Mouse (Mus musculus): ENCODE measurements around the gene Phactr1. TPM values are rescaled to one million over a fixed set of nuclear protein-coding genes. Genes with fewer than 3 reads are reported as not detected.

Phactr1 gene
- polyA plus RNA-seq, 1 experiment from 2014 or later: 6.8 TPM

DNA sequence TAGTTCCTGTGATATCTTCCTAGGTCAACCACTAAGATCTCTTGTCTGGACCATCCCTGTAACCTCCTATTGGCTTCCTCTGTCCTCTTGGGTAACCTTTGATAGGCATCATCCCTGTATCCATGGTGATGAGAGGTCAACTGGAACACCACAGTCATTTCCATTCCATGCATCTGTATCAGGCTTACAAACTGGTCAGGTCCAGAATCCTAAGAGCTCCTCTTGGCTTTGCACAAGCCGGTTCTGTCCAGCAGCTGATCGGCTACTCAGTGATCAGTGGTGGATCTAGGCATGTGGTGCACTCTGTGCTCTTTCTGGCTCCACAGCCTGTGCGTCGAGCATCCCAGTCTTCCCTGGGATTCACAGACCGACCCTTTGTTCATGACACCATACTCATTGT is 309.1 kb downstream of the Phactr1 start:
- H3K4me1 ChIP-seq (replicated peaks; ENCODE audit: control insufficient read depth, insufficient read depth, low read length): no peaks in the 10 kb centered on the region
- no peak overlapping the region for H3K9ac ChIP-seq (ENCODE audit: low read depth, low read length)
- no peak overlapping the region for H3K4me3 ChIP-seq (ENCODE audit: low read depth, low read length)
- TF ChIP-seq CTCF (IDR thresholded peaks at IDR 0.05; ENCODE audit: low read depth): no peak
- no peaks in the 10 kb centered on the region for H3K9me3 ChIP-seq (ENCODE audit: control insufficient read depth)
- no peak overlapping the region for H3K4me2 ChIP-seq (replicated peaks; ENCODE audit: low read depth)
- no peak overlapping the region for H3K27ac ChIP-seq (ENCODE audit: low read depth, low read length)
- H3K36me3 ChIP-seq (ENCODE audit: control insufficient read depth, insufficient read depth): no peaks in the 10 kb centered on the region
- WGBS: 93% methylated on average over 5 of the region's 5 CpGs
- no peak for ATAC-seq
- no peaks in the 10 kb centered on the region for H3K27me3 ChIP-seq (replicated peaks; ENCODE audit: control insufficient read depth, insufficient read depth, low read length)

DNA sequence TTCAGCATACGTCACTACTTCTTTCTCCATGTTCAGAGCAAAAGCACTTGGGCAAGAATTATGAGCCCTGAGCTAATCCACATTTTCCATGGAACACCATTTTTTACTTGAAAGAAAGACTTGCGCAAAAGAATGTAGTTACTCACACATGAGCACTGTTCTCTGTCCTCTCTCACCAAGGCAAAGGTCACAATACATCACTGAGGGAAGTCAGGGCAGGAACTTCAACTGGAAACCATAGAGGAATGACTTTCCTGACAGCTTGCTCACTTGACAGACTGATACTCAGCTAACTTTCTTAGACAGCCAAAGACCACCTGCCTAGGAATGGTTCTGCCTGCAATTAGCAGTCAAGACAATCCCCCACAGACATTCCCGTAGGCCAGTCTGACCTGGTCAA is 309.6 kb downstream of the Phactr1 start:
- Histone ChIP-seq H3K4me3 (ENCODE audit: low read depth, low read length) (no peak overlapping the region), H3K9ac (ENCODE audit: low read depth, low read length) (no peak overlapping the region), H3K4me1 (replicated peaks; ENCODE audit: control insufficient read depth, insufficient read depth, low read length) (no peaks in the 10 kb centered on the region), H3K9me3 (ENCODE audit: control insufficient read depth) (no peaks in the 10 kb centered on the region), H3K27me3 (replicated peaks; ENCODE audit: control insufficient read depth, insufficient read depth, low read length) (no peaks in the 10 kb centered on the region), H3K4me2 (replicated peaks; ENCODE audit: low read depth) (no peak overlapping the region), H3K27ac (ENCODE audit: low read depth, low read length) (peak overlapping the region; percentile 62), H3K36me3 (ENCODE audit: control insufficient read depth, insufficient read depth) (no peaks in the 10 kb centered on the region)
- TF ChIP-seq CTCF (IDR thresholded peaks at IDR 0.05; ENCODE audit: low read depth): no peak
- 60% methylated on average over 3 of the region's 3 CpGs for WGBS
- peak; percentile 66; the same call in 1 of the 2 replicates for ATAC-seq

DNA sequence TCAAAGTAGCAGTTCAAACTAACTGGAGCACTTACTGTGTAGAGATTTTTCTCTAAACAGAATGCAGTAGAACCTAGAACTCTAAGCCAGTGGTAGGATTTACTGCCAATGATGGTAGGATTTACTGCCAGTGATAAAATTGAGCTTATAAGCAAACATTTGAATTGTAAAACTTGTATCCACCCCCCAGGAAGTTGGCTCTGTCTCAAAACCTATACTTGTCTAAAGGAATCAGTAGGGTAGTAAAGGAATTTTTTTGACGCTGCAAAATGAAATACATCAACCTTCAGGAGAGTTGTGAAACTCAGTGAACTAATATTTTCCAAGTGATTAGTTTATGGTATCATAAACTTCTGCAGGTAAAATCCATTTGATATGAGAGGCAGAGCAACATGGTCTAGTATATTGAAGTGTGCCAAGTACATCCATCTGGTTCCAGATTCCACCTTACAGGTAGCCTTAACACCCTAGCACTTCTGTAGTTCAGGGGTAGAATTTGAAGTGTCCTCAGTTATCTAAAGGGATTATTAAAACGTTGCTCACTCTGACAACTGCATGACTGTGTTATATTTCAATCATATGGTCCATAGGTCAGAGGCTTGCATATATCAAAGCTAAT is 310.2 kb downstream of the Phactr1 start:
- no peaks in the 10 kb centered on the region for H3K9me3 ChIP-seq (ENCODE audit: control insufficient read depth)

DNA sequence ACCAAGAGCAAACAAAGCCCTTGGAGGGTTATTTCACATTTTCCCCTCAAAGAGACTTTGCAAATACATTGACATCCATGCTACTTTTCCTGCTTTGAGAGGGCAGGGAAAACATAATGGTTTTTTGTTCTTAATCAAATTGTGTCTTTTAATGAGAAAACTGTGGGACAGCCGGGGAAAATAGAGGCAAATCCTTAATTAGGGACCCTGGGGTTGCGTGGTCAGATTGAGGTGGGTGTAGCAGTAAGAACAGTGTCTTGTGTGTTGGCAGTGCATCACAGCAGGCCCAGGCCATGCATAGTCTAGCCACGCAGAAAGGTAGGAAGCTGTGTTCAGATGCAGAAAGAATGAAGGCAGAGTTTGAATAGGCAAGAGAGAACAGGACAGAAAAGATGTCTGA is 310.7 kb downstream of the Phactr1 start:
- Histone ChIP-seq H3K4me2 (replicated peaks; ENCODE audit: low read depth) (no peak overlapping the region), H3K4me1 (replicated peaks; ENCODE audit: control insufficient read depth, insufficient read depth, low read length) (no peaks in the 10 kb centered on the region), H3K27me3 (replicated peaks; ENCODE audit: control insufficient read depth, insufficient read depth, low read length) (no peaks in the 10 kb centered on the region), H3K9me3 (ENCODE audit: control insufficient read depth) (no peaks in the 10 kb centered on the region), H3K27ac (ENCODE audit: low read depth, low read length) (no peak overlapping the region), H3K4me3 (ENCODE audit: low read depth, low read length) (no peak overlapping the region), H3K36me3 (ENCODE audit: control insufficient read depth, insufficient read depth) (no peaks in the 10 kb centered on the region), H3K9ac (ENCODE audit: low read depth, low read length) (no peak overlapping the region)
- ATAC-seq: no peak
- WGBS: 88% methylated on average over 3 of the region's 3 CpGs
- no peak for TF ChIP-seq CTCF (IDR thresholded peaks at IDR 0.05; ENCODE audit: low read depth)

More for the DNA sequence above, 310.2 kb downstream of the Phactr1 start:
- WGBS: 34% methylated on average over 2 of the region's 2 CpGs
- no peak overlapping the region for H3K4me3 ChIP-seq (ENCODE audit: low read depth, low read length)
- H3K27me3 ChIP-seq (replicated peaks; ENCODE audit: control insufficient read depth, insufficient read depth, low read length): no peaks in the 10 kb centered on the region
- no peaks in the 10 kb centered on the region for H3K4me1 ChIP-seq (replicated peaks; ENCODE audit: control insufficient read depth, insufficient read depth, low read length)
- H3K9ac ChIP-seq (ENCODE audit: low read depth, low read length): no peak overlapping the region
- H3K27ac ChIP-seq (ENCODE audit: low read depth, low read length): peak overlapping the region; percentile 62
- H3K36me3 ChIP-seq (ENCODE audit: control insufficient read depth, insufficient read depth): no peaks in the 10 kb centered on the region
- no peak for TF ChIP-seq CTCF (IDR thresholded peaks at IDR 0.05; ENCODE audit: low read depth)
- ATAC-seq: peak; percentile 78
- H3K4me2 ChIP-seq (replicated peaks; ENCODE audit: low read depth): no peak overlapping the region

DNA sequence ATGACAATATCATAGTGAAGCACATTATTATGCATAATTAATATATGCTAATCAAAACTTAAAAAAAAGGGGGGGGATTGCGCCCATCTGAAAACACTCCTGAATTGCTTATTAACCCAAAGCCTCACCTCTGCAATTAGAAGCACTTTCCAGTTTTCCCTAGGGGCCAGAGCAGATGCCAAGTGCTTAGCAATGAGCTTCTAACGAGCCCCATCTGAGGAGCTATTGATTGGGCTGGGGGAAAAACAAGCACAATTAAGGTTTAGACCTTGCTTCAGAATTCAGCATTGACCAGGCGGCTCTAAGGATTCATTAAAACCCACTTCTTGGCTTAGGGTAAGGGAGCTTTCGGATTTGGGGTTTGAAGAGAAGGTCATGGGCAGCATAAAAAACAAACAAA is 311.9 kb downstream of the Phactr1 start:
- Histone ChIP-seq H3K4me3 (ENCODE audit: low read depth, low read length) (no peak overlapping the region), H3K36me3 (ENCODE audit: control insufficient read depth, insufficient read depth) (no peaks in the 10 kb centered on the region), H3K9ac (ENCODE audit: low read depth, low read length) (no peak overlapping the region), H3K27me3 (replicated peaks; ENCODE audit: control insufficient read depth, insufficient read depth, low read length) (no peaks in the 10 kb centered on the region), H3K4me1 (replicated peaks; ENCODE audit: control insufficient read depth, insufficient read depth, low read length) (no peaks in the 10 kb centered on the region), H3K27ac (ENCODE audit: low read depth, low read length) (no peak overlapping the region), H3K9me3 (ENCODE audit: control insufficient read depth) (no peaks in the 10 kb centered on the region), H3K4me2 (replicated peaks; ENCODE audit: low read depth) (no peak overlapping the region)
- 86% methylated on average over 4 of the region's 4 CpGs for WGBS
- no peak for ATAC-seq
- TF ChIP-seq CTCF (IDR thresholded peaks at IDR 0.05; ENCODE audit: low read depth): no peak

DNA sequence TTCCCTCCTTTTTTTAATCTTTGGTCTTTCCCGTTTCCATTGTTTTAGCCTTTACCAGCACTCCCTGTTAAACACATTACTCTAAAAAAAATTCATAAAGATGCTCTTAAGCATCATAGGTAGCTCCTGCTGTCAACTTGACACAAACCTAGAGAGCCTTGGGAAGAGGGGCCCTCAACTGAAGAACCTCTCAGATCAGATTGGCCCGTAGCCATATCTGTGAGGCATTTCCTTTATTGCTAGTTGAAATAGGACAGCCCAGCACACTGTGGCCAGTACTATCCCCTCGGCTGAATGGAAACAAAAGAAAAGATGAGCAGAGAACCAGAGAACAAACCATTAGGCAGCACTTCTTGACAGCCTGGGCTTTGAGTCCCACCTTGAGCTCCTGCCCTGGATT is 313.9 kb downstream of the Phactr1 start:
- no peak for TF ChIP-seq CTCF (IDR thresholded peaks at IDR 0.05; ENCODE audit: low read depth)
- Histone ChIP-seq H3K4me1 (replicated peaks; ENCODE audit: control insufficient read depth, insufficient read depth, low read length) (no peaks in the 10 kb centered on the region), H3K4me3 (ENCODE audit: low read depth, low read length) (no peak overlapping the region), H3K27me3 (replicated peaks; ENCODE audit: control insufficient read depth, insufficient read depth, low read length) (no peaks in the 10 kb centered on the region), H3K27ac (ENCODE audit: low read depth, low read length) (no peak overlapping the region), H3K9ac (ENCODE audit: low read depth, low read length) (no peak overlapping the region), H3K4me2 (replicated peaks; ENCODE audit: low read depth) (no peak overlapping the region), H3K36me3 (ENCODE audit: control insufficient read depth, insufficient read depth) (no peaks in the 10 kb centered on the region), H3K9me3 (ENCODE audit: control insufficient read depth) (no peaks in the 10 kb centered on the region)
- no peak for ATAC-seq
- 58% methylated on average over 3 of the region's 3 CpGs for WGBS

DNA sequence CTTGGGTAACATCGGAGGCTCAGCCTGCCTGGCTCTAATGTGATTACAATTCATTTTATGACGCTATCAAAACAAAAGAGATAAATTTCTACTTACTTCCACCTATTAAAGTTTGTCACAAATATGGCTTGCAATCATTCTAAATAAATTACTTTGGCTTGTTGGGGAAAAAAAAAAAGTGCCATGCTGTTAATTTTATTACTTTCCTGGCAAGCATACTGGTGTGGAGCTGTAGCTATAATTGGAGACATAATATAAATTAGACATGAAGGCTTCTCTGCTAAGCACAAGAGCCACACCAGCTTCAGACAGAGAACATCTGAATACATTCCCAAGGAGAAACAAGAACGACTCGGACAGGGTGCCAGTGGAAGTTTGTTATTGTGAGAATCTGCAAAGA is 315.8 kb downstream of the Phactr1 start:
- Histone ChIP-seq H3K4me1 (replicated peaks; ENCODE audit: control insufficient read depth, insufficient read depth, low read length) (no peaks in the 10 kb centered on the region), H3K36me3 (ENCODE audit: control insufficient read depth, insufficient read depth) (no peaks in the 10 kb centered on the region), H3K27ac (ENCODE audit: low read depth, low read length) (no peak overlapping the region), H3K4me3 (ENCODE audit: low read depth, low read length) (no peak overlapping the region), H3K9ac (ENCODE audit: low read depth, low read length) (no peak overlapping the region), H3K4me2 (replicated peaks; ENCODE audit: low read depth) (no peak overlapping the region), H3K27me3 (replicated peaks; ENCODE audit: control insufficient read depth, insufficient read depth, low read length) (no peaks in the 10 kb centered on the region), H3K9me3 (ENCODE audit: control insufficient read depth) (no peaks in the 10 kb centered on the region)
- TF ChIP-seq CTCF (IDR thresholded peaks at IDR 0.05; ENCODE audit: low read depth): no peak
- no peak for ATAC-seq
- 55% methylated on average over 4 of the region's 4 CpGs for WGBS

All from intestine, postnatal 0 days (tissue).